Mouse (Mus musculus) 3134 (cell line): ENCODE measurements around the gene Gm13084.
"Not testable (repeated sequence)": the region's sequence is repeated elsewhere in the genome, so short reads cannot be mapped to it uniquely, and the experiment has no call there.

ENCODE experiments used
- DNase-seq: peaks from one replicate; pipeline ENCODE4 v3.0.0-alpha.2; 2011; ENCODE audit warnings: low spot score; ENCODE audit not compliant: insufficient read length; ENCODE audit errors: extremely low read depth

Gm13084 gene

GRCm38 (mm10) chr4:143815993-143816392, at the start of gene Gm13084:
TSS of gene Gm13084 (minus strand) at chr4:143816093.
- no peak for DNase-seq

GRCm38 (mm10) chr4:143846197-143846596, 30.3 kb upstream of the Gm13084 start, which contains the start of gene Gm13103:
TSS of gene Gm13103 (plus strand) at chr4:143846497.
- DNase-seq: not testable (repeated sequence)

GRCm38 (mm10) chr4:143789052-143789451, 26.8 kb downstream of the Gm13084 start, which contains the start of gene Gm13023:
TSS of gene Gm13023 (plus strand) at chr4:143789352.
- not testable (repeated sequence) for DNase-seq
